Mouse (Mus musculus) lung, postnatal 0 days (tissue): ENCODE measurements around the gene Fstl5. TPM values are rescaled to one million over a fixed set of nuclear protein-coding genes. Genes with fewer than 3 reads are reported as not detected.

ENCODE experiments used
- ATAC-seq: fragments of 200-750 bp; cut with Nextera tagmentation; 2 replicates; pipeline ENCODE4 v1.8.0; 2017; ENCODE audit warnings: moderate library complexity
- DNase-seq: peaks from one replicate; pipeline ENCODE4 v3.0.0-alpha.2; 2016; ENCODE audit warnings: low spot score
- H3K27ac ChIP-seq: fragments of 300-500 bp; sonication (generic); 2 replicates; pipeline ENCODE4 v1.5.1; 2014; ENCODE audit warnings: antibody characterized with exemption, mild to moderate bottlenecking, low read length, mixed read lengths
- H3K27me3 ChIP-seq: fragments of 300-500 bp; sonication (generic); replicated peaks from 2 replicates; pipeline ENCODE4 v1.6.1; 2014; ENCODE audit warnings: low read length, mixed read lengths; ENCODE audit not compliant: insufficient read depth
- H3K36me3 ChIP-seq: fragments of 300-500 bp; sonication (generic); 2 replicates; pipeline ENCODE4 v1.6.1; 2014; ENCODE audit warnings: low read length, mixed read lengths; ENCODE audit not compliant: insufficient read depth
- H3K4me1 ChIP-seq: fragments of 300-500 bp; sonication (generic); 2 replicates; pipeline ENCODE4 v1.6.1; 2014; ENCODE audit warnings: antibody characterized with exemption, low read depth, low read length, mixed read lengths; ENCODE audit not compliant: insufficient read depth
- H3K4me2 ChIP-seq: fragments of 300-500 bp; sonication (generic); replicated peaks from 2 replicates; pipeline ENCODE4 v1.6.1; 2014; ENCODE audit warnings: low read depth, mild to moderate bottlenecking, low read length, moderate library complexity, mixed read lengths
- H3K4me3 ChIP-seq: fragments of 300-500 bp; sonication (generic); 2 replicates; pipeline ENCODE4 v1.5.1; 2014; ENCODE audit warnings: low read depth, low read length
- H3K9ac ChIP-seq: fragments of 300-500 bp; sonication (generic); replicated peaks from 2 replicates; pipeline ENCODE4 v1.6.1; 2014; ENCODE audit warnings: low read depth, mild to moderate bottlenecking
- H3K9me3 ChIP-seq: fragments of 300-500 bp; sonication (generic); 2 replicates; pipeline ENCODE4 v1.6.1; 2016; ENCODE audit warnings: low read length, mixed read lengths
- CTCF ChIP-seq: IDR thresholded peaks from 2 replicates; pipeline ENCODE4 v1.5.1; 2016; ENCODE audit warnings: antibody characterized with exemption, mild to moderate bottlenecking
- EP300 ChIP-seq: IDR thresholded peaks from 2 replicates; pipeline ENCODE4 v1.6.1; 2016; ENCODE audit warnings: antibody characterized with exemption, mild to moderate bottlenecking, control low read depth
- WGBS: fragments of 180-500 bp; shearing (Covaris S2); extraction: QIAGEN DNeasy Blood & Tissue Kit; methylation state at CpG from one replicate; pipeline ENCODE4 v1.1.7; 2014; 5-methylcytosine and 5-hydroxymethylcytosine counted together
- polyA plus RNA-seq: library from polyadenylated mRNA; unstranded; fragments of >200 nt; fragmentation: Nextera tagmentation; extraction: Ambion mirVana; gene quantifications from 2 replicates; pipeline ENCODE4 v1.2.1, GENCODE M21; 2015

Fstl5 gene
- polyA plus RNA-seq, 1 experiment from 2014 or later: not detected

- Histone ChIP-seq H3K9me3 (no peaks in the 10 kb centered on the region), H3K9ac (no peak overlapping the region), H3K4me3 (no peak overlapping the region), H3K36me3 (no peaks in the 10 kb centered on the region), H3K4me2 (no peak overlapping the region), H3K27ac (no peak overlapping the region), H3K27me3 (no peaks in the 10 kb centered on the region), H3K4me1 (no peaks in the 10 kb centered on the region)
- ATAC-seq (no peak), DNase-seq (no peak)
- TF ChIP-seq EP300: no peak
- no peak for TF ChIP-seq CTCF
- 61% methylated on average over 5 of the region's 5 CpGs for WGBS
These were observed 605.9 kb downstream of the Fstl5 start for GRCm38 (mm10) chr3:76679853-76680545.

GRCm38 (mm10) chr3:76680546-76680883, 606.4 kb downstream of the Fstl5 start:
- no peak for ATAC-seq
- DNase-seq: no peak
- TF ChIP-seq EP300 (no peak), CTCF (no peak)
- no peak overlapping the region for H3K27ac ChIP-seq
- H3K9ac ChIP-seq: no peak overlapping the region
- H3K4me1 ChIP-seq: no peaks in the 10 kb centered on the region
- H3K4me3 ChIP-seq: no peak overlapping the region
- H3K4me2 ChIP-seq: no peak overlapping the region
- H3K27me3 ChIP-seq: no peaks in the 10 kb centered on the region
- no peaks in the 10 kb centered on the region for H3K9me3 ChIP-seq
- WGBS: 57% methylated on average over 2 of the region's 2 CpGs
- no peaks in the 10 kb centered on the region for H3K36me3 ChIP-seq

GRCm38 (mm10) chr3:76697134-76697629, 623.1 kb downstream of the Fstl5 start:
- no peaks in the 10 kb centered on the region for H3K9me3 ChIP-seq
- peak; percentile 10 for DNase-seq
- ATAC-seq: no peak; the same call in 1 of the 2 replicates
- 9% methylated on average over 1 of the region's 1 CpGs for WGBS
- no peak overlapping the region for H3K27ac ChIP-seq
- no peak overlapping the region for H3K4me2 ChIP-seq
- no peak overlapping the region for H3K9ac ChIP-seq
- H3K36me3 ChIP-seq: no peaks in the 10 kb centered on the region
- no peak for TF ChIP-seq EP300
- H3K4me3 ChIP-seq: no peak overlapping the region
- H3K4me1 ChIP-seq: no peaks in the 10 kb centered on the region
- no peaks in the 10 kb centered on the region for H3K27me3 ChIP-seq

- Histone ChIP-seq H3K36me3 (no peaks in the 10 kb centered on the region), H3K27me3 (no peaks in the 10 kb centered on the region), H3K4me3 (no peak overlapping the region), H3K27ac (no peak overlapping the region), H3K4me1 (no peaks in the 10 kb centered on the region), H3K9ac (no peak overlapping the region), H3K4me2 (no peak overlapping the region), H3K9me3 (no peaks in the 10 kb centered on the region)
- TF ChIP-seq CTCF (no peak), EP300 (no peak)
- DNase-seq: no peak
- 77% methylated on average over 2 of the region's 2 CpGs for WGBS
- no peak for ATAC-seq
These were observed 665.2 kb downstream of the Fstl5 start for GRCm38 (mm10) chr3:76739221-76739620.

Other genes with a start within 250 kb of the Fstl5 start
- gene Golim4, start 117.3 kb upstream of the Fstl5 start, polyA plus RNA-seq: 31.0 and 34.9 TPM in 2 replicates